Mouse (Mus musculus) adrenal gland (tissue): ENCODE measurements around the gene Palld.

Experiments used
- intact Hi-C: fragments of 180-260 bp; cut with DNase I; formaldehyde crosslinking; loops from one replicate; pipeline ENCODE4 v1.15.1; 2025

Gene Palld

GRCm38 (mm10) chr8:61561220-61561619 is 341.3 kb downstream of the Palld start:
- intact Hi-C loops: no loop called here

GRCm38 (mm10) chr8:61559979-61560378 is 342.5 kb downstream of the Palld start:
- intact Hi-C loops: no loop called here

GRCm38 (mm10) chr8:61559450-61559849 is 343.0 kb downstream of the Palld start:
- intact Hi-C loops: no loop called here

GRCm38 (mm10) chr8:61558051-61558846 is 344.2 kb downstream of the Palld start:
- intact Hi-C loops: no loop called here

- intact Hi-C loops: no loop called here
These were observed 345.5 kb downstream of the Palld start for GRCm38 (mm10) chr8:61557036-61557435.

- intact Hi-C loops: no loop called here
These were observed 346.3 kb downstream of the Palld start for GRCm38 (mm10) chr8:61556219-61556618.

- intact Hi-C loops: no loop called here
These were observed 347.1 kb downstream of the Palld start for GRCm38 (mm10) chr8:61555343-61555742.

GRCm38 (mm10) chr8:61552755-61553402 is 349.6 kb downstream of the Palld start:
- intact Hi-C loops: loop anchor here (5.0 kb wide), 1 partner anchor 39 kb away; no protein-coding TSS in a partner anchor

- intact Hi-C loops: loop anchor here (5.0 kb wide), 1 partner anchor 40 kb away; no protein-coding TSS in a partner anchor
These were observed 350.3 kb downstream of the Palld start for GRCm38 (mm10) chr8:61552221-61552620.

GRCm38 (mm10) chr8:61550006-61550748 is 352.3 kb downstream of the Palld start:
- intact Hi-C loops: loop anchor here (5.0 kb wide), 1 partner anchor 42 kb away; no protein-coding TSS in a partner anchor

GRCm38 (mm10) chr8:61549585-61549984 is 352.9 kb downstream of the Palld start:
- intact Hi-C loops: no loop called here

GRCm38 (mm10) chr8:61539828-61540500 is 362.5 kb downstream of the Palld start:
- intact Hi-C loops: loop anchor here (2.0 to 10.0 kb wide), 3 partner anchors 147 to 525 kb away; no protein-coding TSS in a partner anchor

GRCm38 (mm10) chr8:61537471-61537870 is 365.0 kb downstream of the Palld start:
- intact Hi-C loops: loop anchor here (10.0 kb wide), 1 partner anchor 527 kb away; no protein-coding TSS in a partner anchor

- intact Hi-C loops: loop anchor here (10.0 kb wide), 1 partner anchor 529 kb away; no protein-coding TSS in a partner anchor
These were observed 367.0 kb downstream of the Palld start for GRCm38 (mm10) chr8:61535472-61535871.

- intact Hi-C loops: loop anchor here (10.0 kb wide), 1 partner anchor 531 kb away; no protein-coding TSS in a partner anchor
These were observed 369.0 kb downstream of the Palld start for GRCm38 (mm10) chr8:61533356-61533926.

- intact Hi-C loops: loop anchor here (10.0 kb wide), 1 partner anchor 532 kb away; no protein-coding TSS in a partner anchor
These were observed 369.7 kb downstream of the Palld start for GRCm38 (mm10) chr8:61532831-61533230.

- intact Hi-C loops: loop anchor here (10.0 kb wide), 1 partner anchor 533 kb away; no protein-coding TSS in a partner anchor
These were observed 370.3 kb downstream of the Palld start for GRCm38 (mm10) chr8:61531944-61532795.

- intact Hi-C loops: no loop called here
These were observed 373.8 kb downstream of the Palld start for GRCm38 (mm10) chr8:61528642-61529041.

GRCm38 (mm10) chr8:61528197-61528596 is 374.3 kb downstream of the Palld start:
- intact Hi-C loops: no loop called here
